Mouse (Mus musculus) R1 (cell line): ENCODE data around the gene Hnrnpr.

Source experiments
- DNase-seq: peaks from one replicate; pipeline ENCODE4 v3.0.0-alpha.2; 2018; ENCODE audit warnings: low read depth, low spot score

Hnrnpr gene

GRCm38 (mm10) chr4:136401806-136402205 lies 91.1 kb downstream of the Hnrnpr start:
- peak; percentile 65 for DNase-seq

- no peak for DNase-seq
These were observed 97.1 kb downstream of the Hnrnpr start for GRCm38 (mm10) chr4:136407831-136408230.
